Mouse (Mus musculus) cerebellum, postnatal 4 days (tissue): ENCODE data around the gene Ggnbp2.

ENCODE experiments used
- DNase-seq, 2 experiments: peaks; one replicate each; pipeline ENCODE4 v3.0.0; 2022; ENCODE audit warnings: low spot score in 2 of 2, mixed read lengths in 1 of 2

The Ggnbp2 gene

GRCm38 (mm10) chr11:84825261-84825807 lies 45.3 kb downstream of the Ggnbp2 start:
- no peak for DNase-seq

GRCm38 (mm10) chr11:84823484-84823897 lies 47.1 kb downstream of the Ggnbp2 start:
- no peak for DNase-seq

- DNase-seq: no peak
These were observed 48.1 kb downstream of the Ggnbp2 start for GRCm38 (mm10) chr11:84822487-84822886.

- DNase-seq: no peak
These were observed 49.4 kb downstream of the Ggnbp2 start for GRCm38 (mm10) chr11:84821131-84821770.

GRCm38 (mm10) chr11:84818961-84819692 lies 51.5 kb downstream of the Ggnbp2 start, which contains the start of gene Mrm1:
Gene Mrm1 (minus strand): TSS chr11:84819515.
- peak; percentile 82 to 92 for DNase-seq

GRCm38 (mm10) chr11:84818085-84818960 lies 52.3 kb downstream of the Ggnbp2 start:
- peak; percentile 34 to 46 for DNase-seq

- DNase-seq: no peak
These were observed 53.3 kb downstream of the Ggnbp2 start for GRCm38 (mm10) chr11:84817362-84817761.

- DNase-seq: peak; percentile 72 to 90
These were observed 56.7 kb downstream of the Ggnbp2 start for GRCm38 (mm10) chr11:84813724-84814510.

GRCm38 (mm10) chr11:84804373-84804772 lies 66.2 kb downstream of the Ggnbp2 start:
- no peak for DNase-seq

GRCm38 (mm10) chr11:84797627-84798353 lies 72.8 kb downstream of the Ggnbp2 start:
- DNase-seq: peak; percentile 65 to 84

- no peak for DNase-seq
These were observed 73.6 kb downstream of the Ggnbp2 start for GRCm38 (mm10) chr11:84797026-84797425.

GRCm38 (mm10) chr11:84794496-84795113 lies 76.0 kb downstream of the Ggnbp2 start:
- DNase-seq: peak; percentile 82 to 91

GRCm38 (mm10) chr11:84793545-84793944 lies 77.1 kb downstream of the Ggnbp2 start:
- no peak for DNase-seq

GRCm38 (mm10) chr11:84790383-84790782 lies 80.2 kb downstream of the Ggnbp2 start:
- no peak for DNase-seq
